Mouse (Mus musculus) heart, embryonic 16.5 days (tissue): ENCODE measurements at regions not wholly inside any gene's neighbourhood (a gene's known extent, or its start where the extent isn't known, plus 50 kb on each side); places are given as distances from the start of the nearest gene placed in this dataset.

ENCODE experiments used
- ATAC-seq: fragments of 200-750 bp; cut with Nextera tagmentation; replicated peaks from 2 replicates; pipeline ENCODE4 v1.8.0; 2017; ENCODE audit warnings: moderate number of reproducible peaks; ENCODE audit not compliant: insufficient read depth, low FRiP score; ENCODE audit errors: extremely low read depth
- H3K27ac ChIP-seq: fragments of 300-500 bp; sonication (generic); 2 replicates; pipeline ENCODE4 v1.5.1; 2014; ENCODE audit warnings: mild to moderate bottlenecking, low read length, control low read depth, moderate library complexity
- H3K27me3 ChIP-seq: fragments of 300-500 bp; sonication (generic); 2 replicates; pipeline ENCODE4 v1.6.1; 2014; ENCODE audit warnings: low read length, mixed read lengths; ENCODE audit not compliant: control insufficient read depth, insufficient read depth
- H3K36me3 ChIP-seq: fragments of 300-500 bp; sonication (generic); 2 replicates; pipeline ENCODE4 v1.6.1; 2014; ENCODE audit not compliant: control insufficient read depth, insufficient read depth
- H3K4me1 ChIP-seq: fragments of 300-500 bp; sonication (generic); 2 replicates; pipeline ENCODE4 v1.6.1; 2014; ENCODE audit warnings: low read length, mixed read lengths; ENCODE audit not compliant: control insufficient read depth, insufficient read depth
- H3K4me2 ChIP-seq: fragments of 300-500 bp; sonication (generic); 2 replicates; pipeline ENCODE4 v1.6.1; 2014; ENCODE audit warnings: low read depth, mild to moderate bottlenecking, control low read depth, low read length
- H3K4me3 ChIP-seq: fragments of 300-500 bp; sonication (generic); 2 replicates; pipeline ENCODE4 v1.5.1; 2014; ENCODE audit warnings: mild to moderate bottlenecking, control low read depth, low read length
- H3K9ac ChIP-seq: fragments of 300-500 bp; sonication (generic); 2 replicates; pipeline ENCODE4 v1.6.1; 2014; ENCODE audit warnings: low read length, control low read depth
- H3K9me3 ChIP-seq: fragments of 300-500 bp; sonication (generic); replicated peaks from 2 replicates; pipeline ENCODE4 v1.6.1; 2016; ENCODE audit warnings: low read length; ENCODE audit not compliant: control insufficient read depth
- WGBS: fragments of 180-500 bp; shearing (Covaris S2); extraction: QIAGEN DNeasy Blood & Tissue Kit; methylation state at CpG from one replicate; pipeline ENCODE4 v1.1.7; 2014; 5-methylcytosine and 5-hydroxymethylcytosine counted together

DNA sequence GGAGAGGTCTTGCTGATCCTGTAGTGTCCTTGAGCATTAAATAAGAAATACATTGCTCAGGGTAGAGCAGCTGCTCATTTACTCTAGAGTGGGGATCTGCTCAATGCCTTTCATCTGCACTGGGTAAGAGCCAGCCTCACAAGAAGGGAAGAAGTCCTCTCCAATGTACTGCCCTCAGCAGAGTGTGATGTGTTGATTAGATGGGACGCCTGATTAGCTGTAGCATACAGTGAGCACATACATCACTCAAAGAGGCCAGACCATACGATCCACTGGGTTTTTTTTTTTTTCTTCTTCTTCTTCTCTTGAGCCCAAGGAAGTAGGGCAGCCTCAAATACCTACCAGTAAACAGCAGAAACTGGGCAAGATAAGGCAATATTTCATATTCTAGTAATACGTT, 140.7 kb downstream of the Ube2e3 start:
- ATAC-seq: no peak
- H3K4me3 ChIP-seq: no peak overlapping the region
- 69% methylated on average over 3 of the region's 3 CpGs for WGBS

DNA sequence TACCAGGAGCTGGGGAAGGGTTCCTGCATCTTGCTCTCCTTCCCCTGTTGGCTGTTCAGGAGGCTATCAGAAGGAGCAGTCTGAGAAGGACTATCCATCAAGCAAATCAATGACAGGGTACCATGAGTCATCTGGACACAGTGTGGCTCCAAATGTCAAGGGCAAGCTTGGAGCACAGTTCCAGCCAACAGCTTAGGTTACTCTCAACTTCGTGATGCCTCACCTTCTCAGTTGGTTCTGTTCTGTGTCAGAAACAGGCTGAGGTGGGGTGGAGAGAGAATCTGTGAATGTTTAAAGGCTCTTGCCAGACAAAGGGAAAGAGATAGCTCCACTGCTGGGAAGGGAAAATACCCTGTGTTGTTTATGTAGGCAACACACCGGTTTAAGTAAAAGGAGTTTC, 141.9 kb downstream of the Ube2e3 start:
- Histone ChIP-seq H3K27ac (no peak overlapping the region), H3K4me1 (no peaks in the 10 kb centered on the region), H3K4me2 (no peak overlapping the region), H3K9me3 (no peaks in the 10 kb centered on the region), H3K27me3 (no peaks in the 10 kb centered on the region), H3K36me3 (no peaks in the 10 kb centered on the region), H3K4me3 (no peak overlapping the region), H3K9ac (no peak overlapping the region)
- 47% methylated on average over 2 of the region's 2 CpGs for WGBS
- ATAC-seq: no peak

More for the DNA sequence above, 140.7 kb downstream of the Ube2e3 start:
- Histone ChIP-seq H3K27ac (no peak overlapping the region), H3K27me3 (no peaks in the 10 kb centered on the region), H3K9me3 (no peaks in the 10 kb centered on the region), H3K4me1 (no peaks in the 10 kb centered on the region), H3K4me2 (no peak overlapping the region), H3K36me3 (no peaks in the 10 kb centered on the region), H3K9ac (no peak overlapping the region)

DNA sequence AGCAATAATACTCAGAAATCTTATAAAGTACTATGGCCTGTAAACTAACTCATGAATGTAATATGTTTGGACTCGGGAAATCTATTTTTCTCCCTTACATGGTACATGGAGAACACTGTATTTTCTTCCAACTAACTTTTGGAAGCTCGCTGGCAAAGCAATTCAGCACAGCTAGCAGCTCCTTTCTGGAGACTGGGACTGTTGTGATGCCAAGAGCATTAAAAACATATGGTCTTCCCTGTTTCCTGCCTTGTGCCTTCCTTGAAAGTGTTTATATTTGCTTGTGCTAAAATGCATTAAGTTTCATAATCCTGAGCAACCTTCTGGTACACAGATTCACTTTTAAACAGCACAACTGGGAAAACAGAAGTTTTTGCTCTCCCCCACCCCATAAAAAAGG, 142.3 kb downstream of the Ube2e3 start:
- Histone ChIP-seq H3K4me3 (no peak overlapping the region), H3K27me3 (no peaks in the 10 kb centered on the region), H3K36me3 (no peaks in the 10 kb centered on the region), H3K4me2 (no peak overlapping the region), H3K9me3 (no peaks in the 10 kb centered on the region), H3K4me1 (no peaks in the 10 kb centered on the region), H3K27ac (no peak overlapping the region), H3K9ac (no peak overlapping the region; the same call in 1 of the 2 replicates)
- 62% methylated on average over 2 of the region's 2 CpGs for WGBS
- ATAC-seq: no peak

DNA sequence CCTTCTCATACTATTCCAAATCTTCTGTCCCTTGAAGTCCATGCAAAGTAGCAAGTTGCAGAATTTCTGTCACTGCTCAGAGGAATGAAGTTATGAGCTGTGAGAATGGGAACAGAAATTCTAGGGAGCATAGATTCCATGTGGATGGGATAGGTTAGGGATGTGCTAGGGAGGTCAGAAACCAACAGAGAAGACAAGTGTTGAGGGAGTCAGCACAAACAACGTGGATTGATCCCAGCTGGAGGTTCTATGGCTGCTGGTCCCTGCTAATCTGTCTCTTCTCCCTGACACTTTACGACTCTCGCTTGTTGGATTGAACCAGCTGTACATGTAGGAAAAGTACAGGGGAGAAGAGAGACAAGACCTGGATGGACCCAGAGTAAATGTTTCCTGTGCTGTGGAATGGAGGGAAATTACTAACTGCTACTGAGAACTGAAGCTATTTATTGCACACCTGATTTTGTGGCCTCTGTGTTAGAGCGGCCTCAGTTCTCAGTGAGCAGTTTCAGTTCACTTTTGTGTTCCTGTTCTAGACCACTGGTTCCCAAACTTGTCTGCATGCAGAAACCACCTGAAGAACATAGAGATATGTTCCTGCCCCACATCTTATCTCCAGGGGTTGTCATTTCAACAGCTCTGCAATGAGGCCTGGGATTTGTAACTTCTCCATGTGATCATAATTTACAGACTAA, 151.0 kb downstream of the Ube2e3 start:
- no peaks in the 10 kb centered on the region for H3K27me3 ChIP-seq
- no peaks in the 10 kb centered on the region for H3K4me1 ChIP-seq
- H3K9ac ChIP-seq: no peak overlapping the region
- WGBS: 56% methylated on average over 4 of the region's 4 CpGs
- H3K27ac ChIP-seq: no peak overlapping the region
- no peak for ATAC-seq
- no peak overlapping the region for H3K4me3 ChIP-seq
- H3K4me2 ChIP-seq: no peak overlapping the region
- no peaks in the 10 kb centered on the region for H3K9me3 ChIP-seq
- no peaks in the 10 kb centered on the region for H3K36me3 ChIP-seq

DNA sequence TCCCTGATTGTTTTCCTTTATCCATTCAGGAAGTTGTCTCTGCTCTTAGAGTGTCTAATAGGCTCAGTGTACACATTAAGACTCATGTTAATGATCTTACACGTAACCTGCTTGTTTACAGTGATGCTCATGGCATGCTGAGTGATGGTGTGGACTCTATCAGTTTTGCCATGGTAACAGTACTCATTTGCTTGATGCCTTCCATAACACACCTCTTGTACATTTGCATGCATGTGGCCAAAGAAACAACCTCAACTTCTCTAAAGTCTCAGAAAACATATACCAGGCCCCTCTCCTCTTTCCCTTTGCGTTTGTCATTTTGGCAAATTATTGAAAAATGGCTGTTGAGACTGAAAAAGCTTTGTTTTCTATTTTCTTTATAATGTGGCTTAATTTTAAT, 155.0 kb downstream of the Ube2e3 start:
- 93% methylated on average over 2 of the region's 2 CpGs for whole genome bisulfite sequencing

DNA sequence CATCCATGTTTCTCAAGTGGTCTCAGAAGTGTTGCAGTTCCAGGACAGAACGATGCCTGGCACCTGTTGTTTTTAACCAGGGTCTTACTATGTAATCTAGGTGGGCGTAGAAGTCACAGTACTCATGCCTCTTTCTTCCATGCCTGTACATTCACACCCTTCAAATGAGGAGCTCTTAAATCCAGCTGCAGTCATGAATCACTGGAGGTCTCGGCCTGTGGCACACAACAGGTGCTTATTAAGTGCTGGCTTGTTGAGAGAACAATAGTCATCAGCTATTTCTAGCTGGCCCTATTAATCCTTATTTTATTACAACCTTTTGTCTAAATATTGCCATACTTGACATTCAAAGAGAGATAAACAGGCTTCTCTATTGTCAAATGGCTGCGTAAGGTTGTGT, 157.8 kb downstream of the Ube2e3 start:
- no peak overlapping the region for H3K9ac ChIP-seq
- H3K9me3 ChIP-seq: no peaks in the 10 kb centered on the region
- H3K27me3 ChIP-seq: no peaks in the 10 kb centered on the region
- no peak overlapping the region for H3K4me3 ChIP-seq
- no peak overlapping the region for H3K4me2 ChIP-seq
- ATAC-seq: no peak
- WGBS: 79% methylated on average over 4 of the region's 4 CpGs
- H3K4me1 ChIP-seq: no peaks in the 10 kb centered on the region
- no peak overlapping the region for H3K27ac ChIP-seq
- H3K36me3 ChIP-seq: no peaks in the 10 kb centered on the region

More for the DNA sequence above, 155.0 kb downstream of the Ube2e3 start:
- H3K27me3 ChIP-seq: no peaks in the 10 kb centered on the region
- no peak overlapping the region for H3K4me2 ChIP-seq
- H3K4me1 ChIP-seq: no peaks in the 10 kb centered on the region
- H3K9me3 ChIP-seq: no peaks in the 10 kb centered on the region
- no peak overlapping the region for H3K27ac ChIP-seq
- H3K9ac ChIP-seq: no peak overlapping the region
- ATAC-seq: no peak
- no peaks in the 10 kb centered on the region for H3K36me3 ChIP-seq
- no peak overlapping the region for H3K4me3 ChIP-seq

DNA sequence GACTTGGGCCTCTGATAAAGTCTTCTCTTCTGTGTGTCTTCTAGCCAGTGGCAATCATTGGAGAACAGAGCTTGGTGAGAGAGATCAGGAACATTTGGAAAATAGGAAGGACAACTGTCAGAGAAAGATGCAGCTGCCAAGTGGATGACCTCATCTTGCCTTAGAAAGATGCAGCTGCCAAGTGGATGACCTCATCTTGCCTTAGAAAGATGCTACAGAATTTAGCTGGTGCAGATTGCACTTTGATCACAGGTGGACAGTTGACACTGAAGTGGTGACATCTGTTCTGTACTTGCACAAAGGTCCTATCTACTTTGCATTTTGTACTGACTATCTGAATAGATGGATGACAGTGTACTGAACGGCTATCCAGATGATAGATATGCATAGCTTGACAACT, 163.1 kb downstream of the Ube2e3 start:
- Histone ChIP-seq H3K9me3 (no peaks in the 10 kb centered on the region), H3K36me3 (no peaks in the 10 kb centered on the region), H3K4me2 (no peak overlapping the region), H3K9ac (no peak overlapping the region), H3K4me1 (no peaks in the 10 kb centered on the region), H3K27ac (no peak overlapping the region), H3K27me3 (no peaks in the 10 kb centered on the region), H3K4me3 (no peak overlapping the region)
- WGBS: 37% methylated on average over 1 of the region's 1 CpGs
- ATAC-seq: no peak

DNA sequence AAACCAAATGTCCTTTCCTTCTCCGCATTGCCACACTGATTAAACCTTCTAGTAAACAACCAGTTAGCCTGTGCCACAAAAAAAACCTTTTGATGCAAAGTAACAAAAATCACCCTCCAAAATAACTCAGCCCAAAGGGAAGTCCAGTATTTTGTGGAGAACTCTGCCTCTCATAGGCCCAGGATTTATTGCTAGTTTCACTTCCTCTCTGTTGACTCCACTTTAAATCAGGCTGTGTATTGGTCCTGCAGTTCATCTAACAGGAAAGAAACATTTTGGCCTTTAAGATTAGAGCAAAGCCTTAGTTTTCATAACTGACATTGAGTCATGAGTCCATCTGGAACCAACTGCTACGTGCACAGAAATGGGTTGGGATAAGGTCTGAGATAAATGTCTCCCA, 168.4 kb downstream of the Ube2e3 start:
- 65% methylated on average over 2 of the region's 2 CpGs for WGBS
- H3K4me3 ChIP-seq: no peak overlapping the region
- no peak overlapping the region for H3K27ac ChIP-seq
- no peak overlapping the region for H3K9ac ChIP-seq
- no peak overlapping the region for H3K4me2 ChIP-seq
- no peak for ATAC-seq
- no peaks in the 10 kb centered on the region for H3K9me3 ChIP-seq
- no peaks in the 10 kb centered on the region for H3K27me3 ChIP-seq
- no peaks in the 10 kb centered on the region for H3K36me3 ChIP-seq
- no peaks in the 10 kb centered on the region for H3K4me1 ChIP-seq

DNA sequence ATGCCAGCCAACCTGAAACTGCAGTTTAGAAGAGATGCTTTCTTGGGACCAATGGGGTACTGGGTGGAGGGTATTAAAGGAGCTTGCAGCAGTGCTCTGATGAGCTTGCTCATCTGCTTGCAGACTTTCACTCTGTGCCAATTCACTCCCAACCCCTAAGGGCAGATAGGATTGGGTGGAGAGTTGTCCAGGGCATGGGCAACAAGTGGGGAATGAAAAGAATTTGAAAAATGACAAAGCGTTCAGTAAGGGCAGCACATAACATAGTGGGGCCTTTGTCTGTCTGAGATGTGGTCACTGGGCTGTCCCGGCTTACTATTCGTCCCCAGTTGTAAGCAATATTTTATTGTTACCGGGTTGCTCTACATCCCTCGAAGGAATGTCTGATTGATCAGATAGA, 170.7 kb downstream of the Ube2e3 start:
- ATAC-seq: no peak
- H3K27me3 ChIP-seq: no peaks in the 10 kb centered on the region
- H3K4me3 ChIP-seq: no peak overlapping the region
- no peak overlapping the region for H3K27ac ChIP-seq
- no peak overlapping the region for H3K9ac ChIP-seq
- no peak overlapping the region for H3K4me2 ChIP-seq
- no peaks in the 10 kb centered on the region for H3K36me3 ChIP-seq
- peaks cover 2% of the 10 kb centered on the region; the same call in 1 of the 2 replicates for H3K4me1 ChIP-seq
- H3K9me3 ChIP-seq: no peaks in the 10 kb centered on the region
- 38% methylated on average over 5 of the region's 5 CpGs for whole genome bisulfite sequencing
